Mouse (Mus musculus): ENCODE results near the gene Smim15. TPM values are rescaled to one million over a fixed set of nuclear protein-coding genes. Genes with fewer than 3 reads are reported as not detected.

Smim15 gene
- total RNA-seq, 2 experiments from 2014 or later = 21.4 to 25.3 TPM

DNA sequence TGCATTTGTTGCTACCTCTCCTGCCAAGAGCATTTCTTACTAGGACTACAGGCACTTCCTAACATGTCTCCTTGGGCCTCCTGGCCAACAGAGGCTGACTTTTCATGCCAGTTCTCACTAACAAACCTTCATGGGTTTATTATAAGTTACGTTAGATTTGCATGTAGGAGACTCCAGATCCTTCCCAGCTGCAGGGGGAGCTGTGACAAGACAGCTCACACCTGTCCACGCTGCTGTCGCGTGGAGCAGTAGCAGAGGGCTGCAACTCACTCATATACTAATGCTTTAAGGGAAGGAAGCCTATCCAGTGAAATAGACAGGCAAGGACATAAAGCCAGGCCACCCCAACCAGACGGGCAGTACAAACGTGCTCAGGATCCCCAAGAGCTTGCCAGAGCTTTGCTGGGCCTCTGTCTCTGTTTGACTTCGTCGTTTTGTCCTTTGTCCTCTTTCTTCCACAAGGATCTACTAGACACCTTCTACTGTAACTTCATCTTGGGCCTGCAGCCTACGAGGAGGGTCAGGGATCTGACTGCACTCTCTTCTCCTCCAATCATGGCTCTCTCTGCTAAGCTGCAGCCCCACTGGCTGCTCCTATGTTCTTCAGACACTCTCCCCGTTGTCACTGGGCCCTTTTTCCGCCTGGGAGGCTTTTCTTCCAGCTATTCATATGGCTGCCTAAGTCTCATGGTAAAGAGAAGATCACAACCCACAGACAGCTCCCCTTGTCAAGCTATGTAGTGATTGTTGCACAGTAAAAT lies 19.3 kb downstream of the Smim15 start:
- no peak for DNase-seq

- no peak for DNase-seq
Measured at GRCm38 (mm10) chr13:108064331-108064730, 20.1 kb downstream of the Smim15 start.

- no peak for DNase-seq
Measured at GRCm38 (mm10) chr13:108066021-108066420, 21.8 kb downstream of the Smim15 start.

DNA sequence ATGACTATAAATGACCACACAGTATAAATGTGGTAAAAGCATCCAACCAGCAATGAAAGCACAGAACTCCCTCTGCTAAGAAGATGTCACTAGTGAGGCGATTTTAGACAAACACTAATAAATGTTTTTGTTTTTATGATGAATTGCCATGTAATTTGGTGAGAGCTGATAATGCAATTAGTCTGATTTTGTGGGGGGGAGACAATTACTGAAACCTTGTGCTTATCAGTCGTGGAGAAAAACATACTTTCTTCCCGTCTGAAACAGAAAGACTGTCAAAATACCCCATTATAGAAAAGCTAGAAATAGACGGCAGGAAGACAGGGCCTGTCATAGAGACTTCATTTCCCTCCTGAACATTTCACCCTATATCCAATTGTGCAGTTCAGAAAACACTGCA lies 24.9 kb downstream of the Smim15 start:
- DNase-seq = no peak

DNA sequence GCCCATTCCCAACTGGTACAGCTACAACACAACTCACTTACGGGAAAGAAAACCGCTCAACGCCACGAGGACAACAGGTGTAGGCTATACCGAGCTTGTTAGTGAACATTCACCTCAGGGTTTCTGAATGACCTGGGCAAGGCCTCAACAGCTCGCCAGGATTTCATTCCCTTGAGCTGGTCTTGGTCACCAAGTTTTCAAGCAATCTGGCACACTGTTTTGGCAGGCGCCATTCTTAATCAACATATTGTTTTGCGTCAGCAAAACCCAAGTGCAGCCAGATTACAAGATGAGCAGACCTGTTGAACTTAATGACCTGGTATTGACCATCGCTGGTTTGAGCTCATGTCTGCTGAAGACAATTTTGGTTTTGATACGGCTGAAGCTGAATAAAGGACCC lies 25.9 kb downstream of the Smim15 start:
- no peak for DNase-seq

GRCm38 (mm10) chr13:108077476-108077875 lies 33.2 kb downstream of the Smim15 start:
- no peak for DNase-seq

- DNase-seq = no peak
Measured at GRCm38 (mm10) chr13:108077901-108078300, 33.7 kb downstream of the Smim15 start.

DNA sequence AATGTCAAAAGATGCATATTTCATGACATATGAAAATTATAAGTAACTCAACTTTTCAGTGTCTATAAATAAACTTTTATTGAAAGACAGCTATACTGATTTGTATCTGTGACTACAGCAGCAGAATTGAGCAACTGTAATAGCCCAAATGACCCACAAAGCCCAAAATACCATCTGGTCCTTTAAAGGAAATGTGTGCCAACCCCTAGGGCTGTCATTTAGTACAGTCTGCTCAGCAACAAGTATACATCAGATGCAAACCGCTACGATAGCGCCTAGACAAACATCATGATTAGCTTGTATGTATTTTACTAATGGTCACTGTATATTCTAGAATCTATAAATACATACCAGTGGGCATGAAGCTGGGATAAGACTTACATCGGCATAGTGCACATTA lies 39.8 kb downstream of the Smim15 start:
- no peak for DNase-seq

DNA sequence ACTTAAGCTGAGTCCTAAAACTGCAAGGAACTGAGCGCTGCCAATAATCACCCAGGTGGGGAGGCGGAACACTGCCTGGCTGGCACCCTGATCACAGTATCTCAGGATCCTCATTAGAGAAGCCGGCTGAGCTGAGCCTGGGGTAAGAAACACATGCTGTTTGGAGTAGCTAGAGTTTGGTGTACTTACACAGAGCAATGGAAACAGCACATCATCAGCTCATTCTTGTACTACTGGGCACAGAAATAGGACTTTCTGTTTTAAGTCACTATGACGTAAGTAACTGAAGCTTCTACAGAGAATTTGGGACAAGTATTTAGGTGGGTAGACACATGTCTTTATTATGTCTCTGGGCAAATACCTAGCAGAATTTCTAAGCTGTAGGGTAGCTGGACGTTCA lies 41.8 kb downstream of the Smim15 start:
- DNase-seq = no peak

DNA sequence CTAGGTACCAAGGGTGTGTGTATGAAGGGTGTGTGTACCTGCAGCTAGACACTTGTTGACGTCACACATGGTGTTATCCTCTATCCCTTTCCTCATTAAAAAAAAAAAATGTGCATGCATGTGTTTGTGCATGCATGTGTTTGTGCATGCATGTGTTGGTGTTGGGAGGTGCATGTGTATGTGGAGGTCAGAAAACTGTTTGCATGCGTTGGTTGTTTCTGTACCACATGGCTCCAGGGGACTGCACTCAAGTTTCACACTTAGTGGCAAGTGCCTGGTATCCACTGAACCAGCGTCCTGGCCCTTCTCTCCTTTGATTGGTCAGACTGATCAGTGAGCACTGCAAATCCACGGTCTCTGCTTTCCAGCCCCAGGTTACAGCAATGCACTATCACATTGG lies 42.5 kb downstream of the Smim15 start:
- no peak for DNase-seq

DNA sequence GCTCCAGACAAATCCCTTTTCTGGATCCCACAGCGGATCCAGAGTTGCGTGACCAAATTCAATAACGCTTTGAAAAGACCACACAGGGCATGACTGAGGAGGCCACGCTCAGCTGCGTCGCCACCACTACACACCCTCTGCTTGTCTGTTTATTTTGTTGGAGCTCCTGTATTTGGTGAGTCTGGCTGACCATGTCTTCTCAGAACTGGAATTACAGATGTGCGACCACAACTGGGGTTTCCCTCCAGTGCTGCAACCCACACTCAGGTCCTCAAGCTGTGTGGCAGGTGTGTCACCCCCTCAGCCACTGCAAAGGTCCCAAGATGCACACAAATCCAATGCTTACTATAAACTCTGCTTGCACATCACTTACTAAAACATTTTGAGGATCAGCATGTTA lies 48.0 kb downstream of the Smim15 start:
- no peak for DNase-seq

GRCm38 (mm10) chr13:108094681-108095080 lies 50.4 kb downstream of the Smim15 start:
- no peak for DNase-seq

DNA sequence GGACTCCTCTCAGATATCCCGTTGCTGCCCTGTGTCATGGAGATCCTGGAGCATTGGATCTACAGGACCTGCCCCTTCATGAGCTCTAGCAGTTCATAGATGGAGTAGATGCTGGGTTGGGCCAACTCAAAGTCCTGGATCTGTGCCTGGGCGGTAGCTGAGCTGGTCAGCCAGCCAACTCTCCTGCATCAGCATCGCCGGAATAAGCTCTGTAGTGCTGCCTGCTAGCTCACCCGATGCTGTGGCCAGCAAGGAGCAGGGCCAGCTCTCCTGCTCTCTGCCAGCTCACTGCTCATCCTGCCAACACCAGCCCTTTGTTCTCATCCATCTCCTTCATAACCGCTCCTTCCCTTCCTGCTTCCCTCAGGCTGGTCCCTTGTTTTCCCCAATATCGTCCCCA lies 51.4 kb downstream of the Smim15 start:
- peak; percentile 38 for DNase-seq

DNA sequence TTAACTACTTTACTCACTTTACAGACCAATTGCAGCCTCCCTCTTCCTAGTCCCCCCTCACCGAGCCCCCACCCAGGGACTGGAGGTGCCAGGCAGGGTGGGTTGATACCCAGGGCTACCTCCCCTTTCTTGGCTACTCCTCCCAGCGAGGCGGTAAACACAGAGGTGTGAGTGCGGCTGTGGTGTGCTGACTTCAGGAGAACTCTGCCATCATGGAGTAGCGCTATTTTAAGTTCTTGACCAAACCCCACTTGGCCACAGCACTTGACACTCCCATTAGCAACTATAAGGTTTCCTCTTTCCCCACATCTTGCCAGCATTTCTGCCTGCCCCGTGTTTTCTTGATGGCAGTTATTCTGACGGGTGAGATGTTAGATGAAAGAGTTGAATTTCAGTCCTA lies 52.2 kb downstream of the Smim15 start:
- DNase-seq = peak; percentile 12

Other genes with a start within 250 kb of the Smim15 start
- gene Ndufaf2, start 114.2 kb downstream of the Smim15 start, total RNA-seq (2021) = 10 to 100 TPM; 23.4 to 23.9 TPM
- 10 to 100 TPM; 15.5 to 18.3 TPM for gene Ercc8, start 114.3 kb downstream of the Smim15 start, total RNA-seq (2021)
- gene Elovl7, start 170.0 kb downstream of the Smim15 start, total RNA-seq (2021) = under 1 TPM; 0.64 to 0.90 TPM

Measured in heart, postnatal 4 days (tissue).